Mouse (Mus musculus) intestine, embryonic 14.5 days (tissue): ENCODE results near the gene D430041D05Rik. TPM values are rescaled to one million over a fixed set of nuclear protein-coding genes. Genes with fewer than 3 reads are reported as not detected.

Experiments used
- ATAC-seq: fragments of 200-750 bp; cut with Nextera tagmentation; replicated peaks from 2 replicates; pipeline ENCODE4 v1.8.0; 2017; ENCODE audit warnings: low read depth, moderate number of reproducible peaks, moderate TSS enrichment, moderate library complexity; ENCODE audit not compliant: low FRiP score, low TSS enrichment
- DNase-seq: peaks from one replicate; pipeline ENCODE4 v3.0.0-alpha.2; 2018; ENCODE audit warnings: low spot score
- H3K27ac ChIP-seq: fragments of 300-500 bp; sonication (generic); 2 replicates; pipeline ENCODE4 v1.5.1; 2014; ENCODE audit warnings: low read depth, mild to moderate bottlenecking, control low read depth
- H3K27me3 ChIP-seq: fragments of 300-500 bp; sonication (generic); replicated peaks from 2 replicates; pipeline ENCODE4 v1.6.1; 2014; ENCODE audit warnings: low read length, control low read depth; ENCODE audit not compliant: control insufficient read depth, insufficient read depth
- H3K36me3 ChIP-seq: fragments of 300-500 bp; sonication (generic); 2 replicates; pipeline ENCODE4 v1.6.1; 2014; ENCODE audit warnings: low read length, control low read depth; ENCODE audit not compliant: control insufficient read depth, insufficient read depth
- H3K4me1 ChIP-seq: fragments of 300-500 bp; sonication (generic); replicated peaks from 2 replicates; pipeline ENCODE4 v1.6.1; 2014; ENCODE audit warnings: low read length, control low read depth, mixed read lengths; ENCODE audit not compliant: control insufficient read depth, insufficient read depth
- H3K4me2 ChIP-seq: fragments of 300-500 bp; sonication (generic); 2 replicates; pipeline ENCODE4 v1.6.1; 2014; ENCODE audit warnings: low read length
- H3K4me3 ChIP-seq: fragments of 300-500 bp; sonication (generic); 2 replicates; pipeline ENCODE4 v1.5.1; 2014; ENCODE audit warnings: low read depth, low read length, control low read depth, mixed read lengths
- H3K9ac ChIP-seq: fragments of 300-500 bp; sonication (generic); 2 replicates; pipeline ENCODE4 v1.6.1; 2014; ENCODE audit warnings: mild to moderate bottlenecking, low read length
- H3K9me3 ChIP-seq: fragments of 300-500 bp; sonication (generic); 2 replicates; pipeline ENCODE4 v1.6.1; 2016; ENCODE audit warnings: low read length, control low read depth; ENCODE audit not compliant: control insufficient read depth
- WGBS: fragments of 180-500 bp; shearing (Covaris S2); extraction: QIAGEN DNeasy Blood & Tissue Kit; methylation state at CpG from one replicate; pipeline ENCODE4 v1.1.7; 2014; 5-methylcytosine and 5-hydroxymethylcytosine counted together
- polyA plus RNA-seq: library from polyadenylated mRNA; unstranded; fragments of >200 nt; fragmentation: Nextera tagmentation; extraction: Ambion mirVana; gene quantifications from 2 replicates; pipeline ENCODE4 v1.2.1, GENCODE M21; 2014

The D430041D05Rik gene
- polyA plus RNA-seq, 1 experiment from 2014 or later: 0.35 TPM

DNA sequence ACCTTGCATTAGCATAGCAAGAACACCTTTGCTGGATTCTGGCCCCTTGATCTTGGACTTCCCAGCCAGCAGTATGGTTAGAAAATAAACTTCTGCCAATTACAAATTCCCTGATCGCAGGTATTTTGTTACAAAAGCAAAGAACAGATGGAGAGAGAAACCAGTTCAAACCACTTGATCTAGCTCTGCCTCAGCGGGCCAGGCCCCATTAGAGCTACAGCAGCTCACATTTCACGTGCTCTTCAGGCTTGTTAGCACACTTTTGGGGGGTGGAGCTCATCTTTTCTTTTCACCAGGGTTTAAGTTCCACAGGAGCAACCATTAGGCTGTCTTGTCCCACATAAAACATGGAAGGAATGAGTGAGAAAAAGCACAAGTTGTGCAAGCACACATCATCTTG lies 210.6 kb downstream of the D430041D05Rik start:
- no peaks in the 10 kb centered on the region for H3K4me1 ChIP-seq
- WGBS: 46% methylated on average over 3 of the region's 3 CpGs
- H3K36me3 ChIP-seq: no peaks in the 10 kb centered on the region
- ATAC-seq: no peak
- no peak overlapping the region for H3K9ac ChIP-seq
- no peak overlapping the region for H3K4me3 ChIP-seq
- no peaks in the 10 kb centered on the region for H3K9me3 ChIP-seq
- no peak overlapping the region for H3K4me2 ChIP-seq
- H3K27me3 ChIP-seq: no peaks in the 10 kb centered on the region
- no peak overlapping the region for H3K27ac ChIP-seq
- no peak for DNase-seq

DNA sequence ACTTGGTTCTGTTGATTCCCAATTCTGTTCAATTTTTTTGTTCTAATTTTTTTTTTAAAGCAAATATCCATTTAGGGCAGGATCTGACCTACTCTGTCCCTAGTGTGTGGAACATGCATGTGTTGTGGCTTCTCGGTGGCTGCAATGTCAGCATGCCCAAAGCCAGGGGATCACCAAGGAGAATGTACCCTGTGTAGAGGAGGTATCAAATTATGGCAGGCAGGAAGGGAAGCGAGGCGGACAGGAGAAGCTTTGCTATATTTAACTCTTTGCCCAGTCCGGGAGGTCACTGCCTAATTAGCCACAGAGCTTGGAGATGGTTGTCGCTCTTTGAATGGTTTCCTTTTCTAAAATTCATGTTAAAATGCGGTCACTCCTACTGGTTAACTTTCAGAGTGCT lies 212.6 kb downstream of the D430041D05Rik start:
- 87% methylated on average over 6 of the region's 6 CpGs for WGBS
- no peak overlapping the region for H3K4me2 ChIP-seq
- H3K4me3 ChIP-seq: no peak overlapping the region
- H3K27me3 ChIP-seq: no peaks in the 10 kb centered on the region
- H3K9me3 ChIP-seq: no peaks in the 10 kb centered on the region
- no peaks in the 10 kb centered on the region for H3K4me1 ChIP-seq
- H3K9ac ChIP-seq: no peak overlapping the region
- H3K27ac ChIP-seq: no peak overlapping the region
- H3K36me3 ChIP-seq: no peaks in the 10 kb centered on the region
- DNase-seq: no peak
- no peak for ATAC-seq

DNA sequence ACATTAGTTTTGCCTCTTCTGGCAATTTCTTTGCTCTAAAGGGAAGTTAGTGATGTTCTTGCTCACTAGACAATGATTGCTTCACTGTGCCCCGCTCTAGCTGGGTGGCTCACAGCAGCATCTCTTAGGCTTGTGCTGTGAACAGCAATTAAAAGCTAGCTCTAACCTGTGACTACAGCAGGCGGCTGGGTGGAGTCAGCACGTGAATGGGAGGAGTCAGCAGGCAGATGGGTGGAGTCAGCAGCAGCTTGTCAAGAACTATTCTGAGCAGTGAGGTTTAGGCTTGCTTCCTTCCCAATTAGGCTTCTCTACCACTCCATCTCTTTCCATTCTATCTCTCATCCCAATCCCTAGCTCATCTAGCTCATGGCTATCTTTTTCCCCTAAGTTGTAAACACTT lies 213.5 kb downstream of the D430041D05Rik start:
- Histone ChIP-seq H3K4me2 (no peak overlapping the region), H3K27me3 (no peaks in the 10 kb centered on the region), H3K9me3 (no peaks in the 10 kb centered on the region), H3K9ac (no peak overlapping the region), H3K4me3 (no peak overlapping the region), H3K27ac (no peak overlapping the region), H3K4me1 (no peaks in the 10 kb centered on the region), H3K36me3 (no peaks in the 10 kb centered on the region)
- ATAC-seq (no peak), DNase-seq (no peak)
- 26% methylated on average over 3 of the region's 3 CpGs for WGBS

DNA sequence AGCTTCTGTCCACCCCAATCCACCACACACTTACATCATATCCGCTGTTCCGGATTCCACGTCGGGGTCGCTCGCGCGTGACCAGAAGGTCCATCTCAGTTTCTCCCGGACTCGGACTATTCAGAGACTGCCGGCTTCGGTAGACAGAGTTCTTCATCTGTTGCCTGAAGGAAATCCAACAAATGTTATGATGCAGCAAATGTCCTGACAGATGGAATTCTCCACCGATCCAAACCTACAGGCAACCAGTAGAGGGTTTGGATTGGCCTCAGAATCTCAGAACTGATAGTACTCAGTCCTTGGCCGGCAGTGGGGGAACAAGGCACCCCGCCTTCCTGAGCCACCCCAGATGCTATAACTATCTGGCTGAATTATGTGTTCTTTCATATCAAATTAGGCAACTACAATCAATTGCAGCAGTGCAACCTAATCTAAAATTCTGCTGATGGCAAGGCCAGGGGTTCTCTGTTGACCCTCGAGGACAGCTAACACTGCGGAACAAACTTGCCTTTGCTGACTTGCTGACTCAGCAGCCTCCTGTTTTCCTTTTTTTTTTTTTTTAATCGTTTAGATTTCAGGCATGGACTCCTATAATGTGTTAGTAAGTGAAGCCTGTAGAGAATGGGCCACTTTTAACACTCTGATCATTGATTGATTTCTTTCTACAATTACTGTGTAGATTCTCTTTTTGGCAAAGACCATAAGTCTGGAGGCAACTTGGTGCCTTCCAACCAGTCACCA lies 218.2 kb downstream of the D430041D05Rik start:
- DNase-seq (no peak), ATAC-seq (no peak)
- Histone ChIP-seq H3K4me1 (no peaks in the 10 kb centered on the region), H3K9me3 (no peaks in the 10 kb centered on the region), H3K36me3 (no peaks in the 10 kb centered on the region), H3K9ac (no peak overlapping the region), H3K27me3 (no peaks in the 10 kb centered on the region), H3K27ac (no peak overlapping the region), H3K4me3 (no peak overlapping the region), H3K4me2 (no peak overlapping the region)
- 90% methylated on average over 18 of the region's 18 CpGs for WGBS

DNA sequence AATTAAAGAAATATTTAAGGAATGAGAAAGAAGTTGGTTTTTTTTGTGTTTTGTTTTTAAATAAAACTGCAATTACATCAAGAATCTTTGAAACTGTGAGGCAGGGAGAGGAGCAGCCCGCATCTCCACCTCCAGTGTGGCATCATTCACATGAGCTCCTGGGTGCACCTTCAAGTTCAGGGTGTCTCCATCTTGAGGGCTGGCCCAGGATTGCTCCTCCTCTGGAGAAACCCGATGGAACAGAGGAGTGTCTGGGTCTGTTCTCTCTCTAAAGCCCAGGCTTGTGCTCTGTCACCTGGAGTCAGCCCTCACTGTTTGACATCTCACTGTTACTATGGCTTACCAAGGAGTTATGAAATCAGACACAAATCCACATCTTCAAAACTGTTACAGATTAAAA lies 219.1 kb downstream of the D430041D05Rik start:
- 48% methylated on average over 2 of the region's 2 CpGs for WGBS
- no peaks in the 10 kb centered on the region for H3K27me3 ChIP-seq
- no peak overlapping the region for H3K27ac ChIP-seq
- H3K9ac ChIP-seq: no peak overlapping the region
- no peak for ATAC-seq
- no peaks in the 10 kb centered on the region for H3K4me1 ChIP-seq
- DNase-seq: no peak
- no peak overlapping the region for H3K4me3 ChIP-seq
- H3K36me3 ChIP-seq: no peaks in the 10 kb centered on the region
- H3K9me3 ChIP-seq: no peaks in the 10 kb centered on the region
- H3K4me2 ChIP-seq: no peak overlapping the region

DNA sequence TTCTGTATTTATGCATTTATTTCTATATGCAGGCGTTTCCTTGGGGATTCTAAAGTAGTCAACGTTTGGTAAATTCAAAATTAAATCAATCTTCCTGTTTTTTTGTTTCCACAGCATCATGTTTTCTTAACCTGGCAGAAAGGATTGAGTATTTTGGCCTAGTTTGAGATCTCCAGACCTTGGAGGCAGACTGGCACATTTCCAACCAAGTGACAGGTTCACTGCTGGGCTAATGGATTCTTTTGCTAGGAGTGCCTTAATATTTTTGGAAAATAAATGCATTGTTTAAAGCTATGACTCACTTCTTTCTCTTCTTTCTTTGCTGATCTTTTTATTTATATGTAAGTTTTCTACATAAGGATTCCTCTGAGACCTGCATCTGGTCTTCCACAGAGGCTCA lies 222.0 kb downstream of the D430041D05Rik start:
- WGBS: 80% methylated on average over 2 of the region's 2 CpGs
- H3K4me1 ChIP-seq: no peaks in the 10 kb centered on the region

DNA sequence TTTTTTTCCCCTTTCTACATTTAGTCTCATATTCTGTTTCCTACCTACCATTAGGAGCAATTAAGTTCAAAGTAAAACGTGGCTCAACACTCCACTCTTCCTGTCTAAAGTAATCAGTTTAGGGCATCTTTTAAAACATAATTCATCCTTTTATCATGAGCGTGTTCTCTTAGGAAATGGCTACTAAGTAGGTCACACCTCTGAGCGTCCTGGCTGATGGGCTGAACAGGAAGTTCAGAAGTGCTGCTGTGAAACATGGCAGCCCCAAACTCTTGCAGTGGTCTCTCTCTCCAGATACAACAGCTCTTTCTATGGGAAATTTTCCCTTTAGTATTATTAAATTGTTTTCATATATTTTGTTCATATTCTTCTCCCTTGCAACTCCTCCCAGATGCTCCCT lies 223.7 kb downstream of the D430041D05Rik start:
- ATAC-seq (no peak), DNase-seq (no peak)
- H3K27me3 ChIP-seq: no peaks in the 10 kb centered on the region
- H3K9me3 ChIP-seq: no peaks in the 10 kb centered on the region
- no peak overlapping the region for H3K4me2 ChIP-seq
- no peaks in the 10 kb centered on the region for H3K36me3 ChIP-seq
- H3K4me3 ChIP-seq: no peak overlapping the region
- H3K9ac ChIP-seq: no peak overlapping the region
- no peak overlapping the region for H3K27ac ChIP-seq
- 49% methylated on average over 3 of the region's 3 CpGs for WGBS
- H3K4me1 ChIP-seq: no peaks in the 10 kb centered on the region

More for the DNA sequence above, 222.0 kb downstream of the D430041D05Rik start:
- H3K36me3 ChIP-seq: no peaks in the 10 kb centered on the region
- no peaks in the 10 kb centered on the region for H3K9me3 ChIP-seq
- H3K27me3 ChIP-seq: no peaks in the 10 kb centered on the region
- no peak overlapping the region for H3K4me3 ChIP-seq
- DNase-seq (no peak), ATAC-seq (no peak)
- no peak overlapping the region for H3K4me2 ChIP-seq
- H3K9ac ChIP-seq: no peak overlapping the region
- no peak overlapping the region for H3K27ac ChIP-seq

DNA sequence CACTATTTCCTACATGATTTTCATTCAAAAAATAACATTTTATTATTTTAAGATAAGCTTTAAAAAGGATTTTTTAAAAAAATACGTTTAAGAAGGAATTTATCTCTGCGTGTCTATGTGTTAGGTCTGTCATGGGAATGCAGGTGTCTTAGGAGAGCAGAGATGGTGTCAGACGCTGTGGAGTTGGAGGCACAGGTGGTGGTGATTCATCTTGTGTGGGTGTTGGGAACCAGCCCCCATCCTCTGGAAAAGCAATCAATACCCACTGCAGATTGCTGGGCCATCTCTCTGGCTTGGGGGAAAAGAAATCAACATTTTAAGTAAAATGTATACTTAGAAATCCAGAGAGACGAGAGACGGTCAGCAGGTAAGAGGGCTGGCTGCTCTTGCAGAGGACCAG lies 225.2 kb downstream of the D430041D05Rik start:
- ATAC-seq: no peak
- 88% methylated on average over 5 of the region's 5 CpGs for WGBS

DNA sequence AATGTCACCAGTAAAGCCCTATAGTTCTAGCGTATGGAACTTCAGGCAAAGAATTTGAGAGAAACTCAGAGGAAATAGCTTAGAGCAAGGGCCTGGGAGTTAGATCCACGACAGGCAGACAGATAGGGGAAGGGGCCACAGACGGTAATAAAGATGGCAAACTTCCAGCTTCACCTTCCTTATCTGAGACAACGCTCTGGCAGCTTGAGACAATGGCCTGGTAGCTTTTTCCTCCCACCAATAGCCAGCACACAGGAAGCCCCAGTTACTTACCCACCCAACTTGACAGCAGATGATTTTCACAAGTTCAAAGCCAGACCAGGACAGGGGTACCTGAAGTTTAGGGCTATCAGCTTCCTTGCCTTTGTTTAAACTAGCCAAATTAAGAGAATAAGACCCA lies 226.5 kb downstream of the D430041D05Rik start:
- no peak for ATAC-seq
- Histone ChIP-seq H3K4me2 (no peak overlapping the region), H3K9ac (no peak overlapping the region), H3K4me3 (no peak overlapping the region), H3K9me3 (no peaks in the 10 kb centered on the region), H3K27ac (no peak overlapping the region), H3K4me1 (no peaks in the 10 kb centered on the region), H3K27me3 (no peaks in the 10 kb centered on the region), H3K36me3 (no peaks in the 10 kb centered on the region)
- 31% methylated on average over 4 of the region's 4 CpGs for WGBS
- no peak for DNase-seq

More for the DNA sequence above, 225.2 kb downstream of the D430041D05Rik start:
- H3K4me3 ChIP-seq: no peak overlapping the region
- DNase-seq: no peak
- no peaks in the 10 kb centered on the region for H3K36me3 ChIP-seq
- no peaks in the 10 kb centered on the region for H3K27me3 ChIP-seq
- H3K9ac ChIP-seq: no peak overlapping the region
- no peak overlapping the region for H3K4me2 ChIP-seq
- H3K9me3 ChIP-seq: no peaks in the 10 kb centered on the region
- H3K4me1 ChIP-seq: no peaks in the 10 kb centered on the region
- no peak overlapping the region for H3K27ac ChIP-seq
